Mouse (Mus musculus) CH12.LX (cell line): ENCODE results near the gene Il20rb. TPM values are rescaled to one million over a fixed set of nuclear protein-coding genes. Genes with fewer than 3 reads are reported as not detected.

Experiments
- DNase-seq: peaks from one replicate; pipeline ENCODE4 v3.0.0-alpha.2; 2013; ENCODE audit errors: extremely low read depth
- H3K27ac ChIP-seq: 2 replicates; pipeline ENCODE4 v1.5.1; 2012; ENCODE audit warnings: low read depth, mild to moderate bottlenecking, control low read depth, moderate library complexity; ENCODE audit not compliant: insufficient read depth
- H3K27me3 ChIP-seq: replicated peaks from 2 replicates; pipeline ENCODE3; 2012; ENCODE audit warnings: inconsistent platforms
- H3K36me3 ChIP-seq, 2 experiments: replicated peaks in 1 of 2; 2 replicates each; pipeline versions ENCODE3 to v1.6.1; 2012; ENCODE audit warnings: inconsistent platforms in 1 of 2, low read length in 1 of 2, mild to moderate bottlenecking in 1 of 2, mixed read lengths in 1 of 2, moderate library complexity in 1 of 2; ENCODE audit not compliant: control insufficient read depth in 1 of 2, insufficient read depth in 1 of 2
- H3K4me1 ChIP-seq, 2 experiments: 2 replicates each; pipeline ENCODE4 v1.6.1; 2012; ENCODE audit warnings: inconsistent platforms in 1 of 2, moderate library complexity in 1 of 2; ENCODE audit not compliant: insufficient read depth in 2 of 2, control insufficient read depth in 1 of 2
- H3K4me2 ChIP-seq: 2 replicates; pipeline ENCODE4 v1.6.1; 2012; ENCODE audit warnings: low read depth, mild to moderate bottlenecking, control low read depth; ENCODE audit not compliant: poor library complexity, insufficient read depth, severe bottlenecking
- H3K4me3 ChIP-seq, 3 experiments: fragments of 150-350 bp in 1 of 3; sonication (generic) in 1 of 3; replicated peaks in 1 of 3; 2 replicates each; pipeline versions ENCODE3 to v1.5.1; 2011 to 2012; ENCODE audit warnings: low read depth in 2 of 3, low read length in 2 of 3, mild to moderate bottlenecking in 2 of 3, moderate library complexity in 2 of 3, control low read depth in 1 of 3, improper control_type of control experiment in 1 of 3, inconsistent platforms in 1 of 3, mixed read lengths in 1 of 3; ENCODE audit not compliant: poor library complexity in 1 of 3
- H3K79me2 ChIP-seq: replicated peaks from 2 replicates; pipeline ENCODE4 v1.6.1; 2012; ENCODE audit warnings: mild to moderate bottlenecking, moderate library complexity; ENCODE audit not compliant: control insufficient read depth, poor library complexity, insufficient read depth, severe bottlenecking; ENCODE audit errors: extremely low read depth
- H3K9ac ChIP-seq: 2 replicates; pipeline ENCODE4 v1.6.1; 2012; ENCODE audit warnings: low read depth, mild to moderate bottlenecking, control low read depth, moderate library complexity; ENCODE audit not compliant: insufficient read depth
- H3K9me3 ChIP-seq: replicated peaks from 2 replicates; pipeline ENCODE3; 2012; ENCODE audit warnings: low read length, inconsistent platforms, mixed read lengths
- CTCF ChIP-seq, 2 experiments: IDR thresholded peaks in 1 of 2; conservative IDR thresholded peaks in 1 of 2; 2 replicates each; pipeline ENCODE4 v1.5.1; 2011 to 2012; ENCODE audit warnings: low read depth in 2 of 2, low read length in 2 of 2, improper control_type of control experiment in 1 of 2, inconsistent platforms in 1 of 2, mild to moderate bottlenecking in 1 of 2, moderate library complexity in 1 of 2
- E2F4 ChIP-seq: IDR thresholded peaks from 2 replicates; pipeline ENCODE4 v1.6.1; 2011; ENCODE audit warnings: low read depth, low read length, improper control_type of control experiment; ENCODE audit not compliant: insufficient replicate concordance
- ETS1 ChIP-seq: conservative IDR thresholded peaks from 2 replicates; pipeline ENCODE4 v1.6.1; 2012; ENCODE audit warnings: low read depth, mild to moderate bottlenecking, inconsistent platforms, low read length, improper control_type of control experiment, moderate library complexity
- IRF4 ChIP-seq: IDR thresholded peaks from 2 replicates; pipeline ENCODE4 v1.6.1; 2014; ENCODE audit warnings: low read depth, mild to moderate bottlenecking, inconsistent platforms, low read length, improper control_type of control experiment
- JUN ChIP-seq: IDR thresholded peaks from 2 replicates; pipeline ENCODE4 v1.6.1; 2011; ENCODE audit warnings: low read depth, mild to moderate bottlenecking, low read length, improper control_type of control experiment, moderate library complexity; ENCODE audit not compliant: insufficient read depth
- KAT2A ChIP-seq: IDR thresholded peaks from 2 replicates; pipeline ENCODE4 v1.6.1; 2012; ENCODE audit warnings: low read length, improper control_type of control experiment, inconsistent platforms; ENCODE audit not compliant: insufficient replicate concordance
- MAFK ChIP-seq: IDR thresholded peaks from 2 replicates; pipeline ENCODE4 v1.6.1; 2011; ENCODE audit warnings: low read length, improper control_type of control experiment; ENCODE audit not compliant: insufficient replicate concordance
- MAX ChIP-seq: IDR thresholded peaks from 2 replicates; pipeline ENCODE4 v1.6.1; 2011; ENCODE audit warnings: low read length, improper control_type of control experiment
- MXI1 ChIP-seq: IDR thresholded peaks from 2 replicates; pipeline ENCODE4 v1.6.1; 2011; ENCODE audit warnings: mild to moderate bottlenecking, low read depth, low read length, improper control_type of control experiment
- MYC ChIP-seq: IDR thresholded peaks from 2 replicates; pipeline ENCODE4 v1.6.1; 2011; ENCODE audit warnings: low read depth, mild to moderate bottlenecking, improper control_type of control experiment, low read length
- NELFE ChIP-seq: IDR thresholded peaks from 2 replicates; pipeline ENCODE4 v1.6.1; 2011; ENCODE audit warnings: low read depth, low read length, improper control_type of control experiment
- PAX5 ChIP-seq: IDR thresholded peaks from 2 replicates; pipeline ENCODE4 v1.6.1; 2012; ENCODE audit warnings: low read length, inconsistent platforms, mixed read lengths
- POLR2AphosphoS2 ChIP-seq: IDR thresholded peaks from 2 replicates; pipeline ENCODE4 v1.6.1; 2011; ENCODE audit warnings: low read depth, low read length, improper control_type of control experiment
- RAD21 ChIP-seq: IDR thresholded peaks from 2 replicates; pipeline ENCODE4 v1.6.1; 2011; ENCODE audit warnings: low read depth, mild to moderate bottlenecking, low read length, improper control_type of control experiment, moderate library complexity
- SIN3A ChIP-seq: IDR thresholded peaks from 2 replicates; pipeline ENCODE4 v1.6.1; 2012; ENCODE audit warnings: low read length, improper control_type of control experiment, inconsistent platforms
- SMC3 ChIP-seq: IDR thresholded peaks from 2 replicates; pipeline ENCODE4 v1.6.1; 2011; ENCODE audit warnings: low read depth, low read length, improper control_type of control experiment
- TBP ChIP-seq: conservative IDR thresholded peaks from 2 replicates; pipeline ENCODE4 v1.6.1; 2011; ENCODE audit warnings: low read depth, low read length, improper control_type of control experiment
- UBTF ChIP-seq: IDR thresholded peaks from 2 replicates; pipeline ENCODE4 v1.6.1; 2012; ENCODE audit warnings: low read depth, mild to moderate bottlenecking, inconsistent platforms, low read length, improper control_type of control experiment, moderate library complexity
- USF1 ChIP-seq: IDR thresholded peaks from 2 replicates; pipeline ENCODE4 v1.6.1; 2014; ENCODE audit warnings: low read depth, mild to moderate bottlenecking, inconsistent platforms, low read length, improper control_type of control experiment
- USF2 ChIP-seq: conservative IDR thresholded peaks from 2 replicates; pipeline ENCODE4 v1.6.1; 2011; ENCODE audit warnings: low read depth, low read length, improper control_type of control experiment
- ZC3H11A ChIP-seq: IDR thresholded peaks from 2 replicates; pipeline ENCODE4 v1.6.1; 2012; ENCODE audit warnings: low read depth, mild to moderate bottlenecking, inconsistent platforms, low read length, improper control_type of control experiment
- ZKSCAN1 ChIP-seq: IDR thresholded peaks from 2 replicates; pipeline ENCODE4 v1.6.1; 2012; ENCODE audit warnings: low read depth, inconsistent platforms, low read length, improper control_type of control experiment, borderline replicate concordance
- dilution Hi-C: fragments of 300-500 bp; cut with MboI; formaldehyde crosslinking; loops from 2 replicates; pipeline ENCODE4 v1.14.3; 2020; ENCODE audit warnings: low sequenced_read_pairs; ENCODE audit not compliant: extremely low pct_unique_long_range_greater_than_20kb, extremely low pct_ligation_motif_present
- in situ Hi-C: fragments of 300-500 bp; cut with MboI; formaldehyde crosslinking; loops from 3 replicates; pipeline ENCODE4 v1.14.3; 2019; ENCODE audit warnings: low sequenced_read_pairs, low pct_ligation_motif_present, low pct_unique_long_range_greater_than_20kb, mixed read lengths
- polyA plus RNA-seq: library from polyadenylated mRNA; unstranded; fragments of >175 nt; gene quantifications from 2 replicates; pipeline ENCODE4 v1.2.1, GENCODE M21; 2012; ENCODE audit warnings: low read depth; ENCODE audit not compliant: insufficient read length
- total RNA-seq, 2 experiments: library from RNA; depleted of rRNA; stranded (reverse); fragments of 300-350 nt in 1 of 2; fragments of >200 nt in 1 of 2; gene quantifications; 2 replicates each; pipeline ENCODE4 v1.2.3; 2012 to 2014

Gene Il20rb
- total and polyA plus RNA-seq, 3 experiments: 0.42 to 3.1 (median 1.2) TPM

GRCm38 (mm10) chr9:100431355-100431754, 55.2 kb downstream of the Il20rb start:
- dilution Hi-C loops: no loop called here
- H3K9ac ChIP-seq: no peak overlapping the region

GRCm38 (mm10) chr9:100430911-100431310, 55.7 kb downstream of the Il20rb start:
- no peaks in the 10 kb centered on the region for H3K9me3 ChIP-seq
- no peak overlapping the region for H3K4me2 ChIP-seq
- H3K4me1 ChIP-seq: no peaks in the 10 kb centered on the region
- no peaks in the 10 kb centered on the region for H3K79me2 ChIP-seq
- no peak overlapping the region for H3K4me3 ChIP-seq
- DNase-seq: no peak
- in situ Hi-C loops (no loop called here), dilution Hi-C loops (no loop called here)
- H3K27ac ChIP-seq: no peak overlapping the region
- TF ChIP-seq IRF4 (no peak), CTCF (conservative IDR thresholded peaks at IDR 0.05 in 1 of 2, IDR thresholded peaks at IDR 0.05 in 1 of 2; ENCODE audit: low read depth in 2 of 2, low read length in 2 of 2) (no peak), ETS1 (no peak), POLR2AphosphoS2 (no peak), JUN (no peak), E2F4 (no peak), KAT2A (no peak)
- TF ChIP-seq, all 38 proteins: peak for 0
- no peaks in the 10 kb centered on the region for H3K36me3 ChIP-seq
- H3K27me3 ChIP-seq: peaks cover 9% of the 10 kb centered on the region
- H3K9ac ChIP-seq: no peak overlapping the region

More at GRCm38 (mm10) chr9:100431355-100431754, 55.2 kb downstream of the Il20rb start:
- H3K27me3 ChIP-seq: peaks cover 9% of the 10 kb centered on the region
- no peak overlapping the region for H3K4me2 ChIP-seq
- no peak overlapping the region for H3K27ac ChIP-seq
- no peaks in the 10 kb centered on the region for H3K79me2 ChIP-seq
- no peaks in the 10 kb centered on the region for H3K36me3 ChIP-seq
- TF ChIP-seq MAFK (no peak), RAD21 (no peak), USF1 (no peak), TBP (no peak), SIN3A (no peak), PAX5 (no peak), NELFE (no peak)
- TF ChIP-seq, all 38 proteins: peak for 0
- in situ Hi-C loops: no loop called here
- Histone ChIP-seq H3K9me3 (no peaks in the 10 kb centered on the region), H3K4me3 (no peak overlapping the region), H3K4me1 (no peaks in the 10 kb centered on the region)
- no peak for DNase-seq

- no peaks in the 10 kb centered on the region for H3K79me2 ChIP-seq
- TF ChIP-seq POLR2AphosphoS2 (no peak), KAT2A (no peak), ZC3H11A (no peak), MAX (no peak), MXI1 (no peak), TBP (no peak), ZKSCAN1 (no peak), PAX5 (no peak), MYC (no peak), JUN (no peak), RAD21 (no peak), MAFK (no peak), SMC3 (no peak), UBTF (no peak), USF2 (no peak)
These were observed 66.9 kb downstream of the Il20rb start for GRCm38 (mm10) chr9:100419644-100420043.

More at GRCm38 (mm10) chr9:100419644-100420043, 66.9 kb downstream of the Il20rb start:
- H3K4me3 ChIP-seq: no peak overlapping the region
- in situ Hi-C loops (no loop called here), dilution Hi-C loops (no loop called here)
- no peak overlapping the region for H3K4me2 ChIP-seq
- H3K9ac ChIP-seq: no peak overlapping the region
- H3K36me3 ChIP-seq: no peaks in the 10 kb centered on the region
- no peak for DNase-seq
- no peak overlapping the region for H3K27ac ChIP-seq
- H3K4me1 ChIP-seq: peaks cover 0 to 3% of the 10 kb centered on the region in 2 experiments; a peak in 1 of 4 replicates
- no peaks in the 10 kb centered on the region for H3K9me3 ChIP-seq
- H3K27me3 ChIP-seq: no peaks in the 10 kb centered on the region
